ENCODE assay signal across 22 mouse cellular contexts in genomic region chr7:118526967-118527366, GRCm38 (mm10). TPM values are rescaled to one million over a fixed set of nuclear protein-coding genes. Genes with fewer than 3 reads are reported as not detected.
A peak's percentile ranks its signal among the peaks of the same experiment; 100 is the strongest.
DNase-seq lines count a peak whose midpoint lies in the region; ATAC-seq and TF ChIP-seq lines count a peak whose summit lies in the region.
"Had no signal": no experiment of that assay in that cellular context is flagged by ENCODE, and none has a peak within 500 bp of the region (broad histone marks: within the 10 kb centered on the region; RNA-seq: fewer than 3 reads in every experiment).

No protein-coding gene starts in this region.

- no peak for TF ChIP-seq POLR2A in bone marrow, adult 2 months (IDR thresholded peaks at IDR 0.05; ENCODE audit: borderline replicate concordance, control insufficient read depth, low read depth, low read length)

- H3K4me1 ChIP-seq in bone marrow, adult 2 months (ENCODE audit: control insufficient read depth, insufficient read depth, low read length): no peaks in the 10 kb centered on the region; the same call in 1 of the 2 replicates
- H3K4me1 ChIP-seq in kidney, embryonic 15.5 days: 0 out of 2 replicates have a peak, but pooled peaks cover 3% of the 10 kb centered on the region
- H3K4me1 ChIP-seq: embryonic facial prominence, embryonic 12.5 days had no signal

- DNase-seq in 3T3-L1 (ENCODE audit: low read depth, low spot score): peak; percentile 44
- peak; percentile 34 for DNase-seq in NIH3T3 (ENCODE audit: low read depth)
- no peak for DNase-seq in lung, postnatal 10 days
- DNase-seq: adrenal gland, postnatal 10 days; adrenal gland, postnatal 25 days; B cell, adult 2 months; cerebellum, adult 11-12 months; cerebellum, adult 2 months; cerebellum, adult 9-10 months; cerebellum, postnatal 10 days; cerebellum, postnatal 25 days; forebrain, postnatal 0 days had no signal

- no peak for ATAC-seq in kidney, embryonic 15.5 days (replicated peaks; ENCODE audit: low FRiP score)
- no peak for ATAC-seq in megakaryocyte progenitor cell, adult 5-6 weeks (replicated peaks; ENCODE audit: poor library complexity)
- ATAC-seq: CD4-positive, CD25-positive, alpha-beta regulatory T cell, adult 4 months; forebrain, embryonic 13.5 days; forebrain, embryonic 15.5 days; forebrain, postnatal 0 days had no signal

- H3K4me3 ChIP-seq in bone marrow, adult 2 months (replicated peaks; ENCODE audit: control insufficient read depth, low read depth, low read length): no peak overlapping the region
- no peak overlapping the region for H3K4me3 ChIP-seq in kidney, embryonic 15.5 days (replicated peaks)
- H3K4me3 ChIP-seq: embryonic facial prominence, embryonic 10.5 days; embryonic facial prominence, embryonic 12.5 days; forebrain, embryonic 13.5 days; forebrain, embryonic 15.5 days had no signal

- H3K27ac ChIP-seq in bone marrow, adult 2 months (ENCODE audit: control insufficient read depth, insufficient read depth, low read depth, low read length, poor library complexity): peak overlapping the region; percentile 35
- no peak overlapping the region for H3K27ac ChIP-seq in kidney, embryonic 15.5 days
- H3K27ac ChIP-seq: embryonic facial prominence, embryonic 10.5 days; embryonic facial prominence, embryonic 12.5 days; forebrain, embryonic 13.5 days; forebrain, embryonic 15.5 days had no signal

- no peak overlapping the region for H3K4me2 ChIP-seq in kidney, embryonic 15.5 days
- H3K4me2 ChIP-seq: embryonic facial prominence, embryonic 12.5 days; forebrain, embryonic 13.5 days; forebrain, embryonic 15.5 days had no signal

- TF ChIP-seq CTCF in bone marrow, adult 2 months (IDR thresholded peaks at IDR 0.05; ENCODE audit: control insufficient read depth, insufficient read depth, low read length): no peak

- peaks cover 64% of the 10 kb centered on the region for H3K36me3 ChIP-seq in kidney, embryonic 15.5 days

- WGBS in bone marrow, adult 2 months: 73% methylated on average over 4 of the region's 4 CpGs
- WGBS in kidney, embryonic 15.5 days: 86% methylated on average over 4 of the region's 4 CpGs

- no peak overlapping the region for H3K9ac ChIP-seq in kidney, embryonic 15.5 days
- H3K9ac ChIP-seq: embryonic facial prominence, embryonic 12.5 days; forebrain, embryonic 13.5 days; forebrain, embryonic 15.5 days; forebrain, postnatal 0 days had no signal

- H3K9me3 ChIP-seq in kidney, embryonic 15.5 days (replicated peaks): no peaks in the 10 kb centered on the region
- H3K9me3 ChIP-seq: embryonic facial prominence, embryonic 10.5 days; embryonic facial prominence, embryonic 12.5 days; forebrain, embryonic 13.5 days; forebrain, embryonic 15.5 days; G1E had no signal

- H3K27me3 ChIP-seq in kidney, embryonic 15.5 days: no peaks in the 10 kb centered on the region
- H3K27me3 ChIP-seq: CH12.LX; embryonic facial prominence, embryonic 12.5 days; forebrain, embryonic 13.5 days; forebrain, embryonic 15.5 days had no signal

RNA-seq across cellular contexts. Expression of gene Coq7, which starts 6.2 kb away (rescaled TPM):
- polyA plus RNA-seq in bone marrow, adult 2 months (2011; ENCODE audit: insufficient read depth, insufficient read length, low replicate concordance, missing spikeins): 19.2 and 55.1 TPM in 2 replicates
- 136 and 137 TPM in 2 replicates for polyA plus RNA-seq in kidney, embryonic 15.5 days (2015; fragmentation: Nextera tagmentation; extraction: Ambion mirVana)
- 32.5 and 36.9 TPM in 2 replicates for total RNA-seq in megakaryocyte progenitor cell, adult 5-6 weeks (2015)
- total RNA-seq in megakaryocyte progenitor cell, adult 5-6 weeks (2017): 32.6 and 39.1 TPM in 2 replicates

RNA-seq across cellular contexts. Expression of gene Itpripl2, which starts 35.2 kb away (rescaled TPM):
- polyA plus RNA-seq in bone marrow, adult 2 months (2011; ENCODE audit: insufficient read depth, insufficient read length, low replicate concordance, missing spikeins): 4.8 and 13.8 TPM in 2 replicates
- 4.6 and 5.1 TPM in 2 replicates for polyA plus RNA-seq in kidney, embryonic 15.5 days (2015; fragmentation: Nextera tagmentation; extraction: Ambion mirVana)
- 7.2 and 10.1 TPM in 2 replicates for total RNA-seq in megakaryocyte progenitor cell, adult 5-6 weeks (2015)
- total RNA-seq in megakaryocyte progenitor cell, adult 5-6 weeks (2017): 15.2 and 17.6 TPM in 2 replicates
- total RNA-seq: CH12.LX had no signal
- polyA plus RNA-seq: G1E had no signal

RNA-seq across cellular contexts. Expression of gene Tmc7, which starts 57.6 kb away (rescaled TPM):
- 0.36 and 0.55 TPM in 2 replicates for polyA plus RNA-seq in bone marrow, adult 2 months (2011; ENCODE audit: insufficient read depth, insufficient read length, low replicate concordance, missing spikeins)
- polyA plus RNA-seq in kidney, embryonic 15.5 days (2015; fragmentation: Nextera tagmentation; extraction: Ambion mirVana): 1.9 and 2.3 TPM in 2 replicates
- total RNA-seq in megakaryocyte progenitor cell, adult 5-6 weeks (2015): 0.29 and 0.84 TPM in 2 replicates
- total RNA-seq in megakaryocyte progenitor cell, adult 5-6 weeks (2017): 0.20 and 0.33 TPM in 2 replicates
- total RNA-seq: G1E had no signal
- polyA plus RNA-seq: CD4-positive, CD25-positive, alpha-beta regulatory T cell, adult 4 months; G1E had no signal
